Mouse (Mus musculus) limb, embryonic 10.5 days (tissue): ENCODE measurements around the gene Acvr2a. TPM values are rescaled to one million over a fixed set of nuclear protein-coding genes. Genes with fewer than 3 reads are reported as not detected.
"Not testable (repeated sequence)": the region's sequence is repeated elsewhere in the genome, so short reads cannot be mapped to it uniquely, and the experiment has no call there.

Source experiments
- DNase-seq: peaks from one replicate; pipeline ENCODE4 v3.0.0-alpha.2; 2017; ENCODE audit warnings: low spot score
- H3K27ac ChIP-seq: fragments of 300-500 bp; sonication (generic); 2 replicates; pipeline ENCODE4 v1.5.1; 2016; ENCODE audit warnings: mild to moderate bottlenecking
- H3K27me3 ChIP-seq: fragments of 300-500 bp; sonication (generic); 2 replicates; pipeline ENCODE4 v1.6.1; 2016; ENCODE audit warnings: low read depth, mild to moderate bottlenecking; ENCODE audit not compliant: poor library complexity, severe bottlenecking
- H3K36me3 ChIP-seq: fragments of 300-500 bp; sonication (generic); 2 replicates; pipeline ENCODE4 v1.6.1; 2016; ENCODE audit warnings: mild to moderate bottlenecking, moderate library complexity
- H3K4me1 ChIP-seq: fragments of 300-500 bp; sonication (generic); 2 replicates; pipeline ENCODE4 v1.6.1; 2016
- H3K4me3 ChIP-seq: fragments of 300-500 bp; sonication (generic); 2 replicates; pipeline ENCODE4 v1.5.1; 2016; ENCODE audit warnings: mild to moderate bottlenecking, moderate library complexity
- H3K9me3 ChIP-seq: fragments of 300-500 bp; sonication (generic); replicated peaks from 2 replicates; pipeline ENCODE4 v1.6.1; 2016; ENCODE audit warnings: mild to moderate bottlenecking
- WGBS: fragments of 180-500 bp; shearing (Covaris S2); methylation state at CpG from one replicate; pipeline ENCODE4 v1.1.7; 2016; 5-methylcytosine and 5-hydroxymethylcytosine counted together
- polyA plus RNA-seq: library from polyadenylated mRNA; unstranded; fragments of >200 nt; fragmentation: Nextera tagmentation; extraction: Ambion mirVana; gene quantifications from 2 replicates; pipeline ENCODE4 v1.2.1, GENCODE M21; 2016

Gene Acvr2a
- polyA plus RNA-seq, 1 experiment from 2014 or later, result 16.2 TPM

- Histone ChIP-seq H3K27ac (no peak overlapping the region), H3K9me3 (no peaks in the 10 kb centered on the region), H3K36me3 (no peaks in the 10 kb centered on the region), H3K4me3 (no peak overlapping the region), H3K27me3 (no peaks in the 10 kb centered on the region), H3K4me1 (no peaks in the 10 kb centered on the region)
- no peak for DNase-seq
These were observed 12.5 kb downstream of the Acvr2a start for GRCm38 (mm10) chr2:48826380-48826779.

GRCm38 (mm10) chr2:48830492-48830891 is 16.6 kb downstream of the Acvr2a start:
- no peaks in the 10 kb centered on the region for H3K9me3 ChIP-seq
- H3K27me3 ChIP-seq, result no peaks in the 10 kb centered on the region
- no peak overlapping the region for H3K27ac ChIP-seq
- H3K36me3 ChIP-seq, result no peaks in the 10 kb centered on the region
- no peak for DNase-seq
- H3K4me1 ChIP-seq, result no peaks in the 10 kb centered on the region
- 97% methylated on average over 2 of the region's 2 CpGs for WGBS
- H3K4me3 ChIP-seq, result no peak overlapping the region

- no peak overlapping the region for H3K27ac ChIP-seq
- no peak overlapping the region for H3K4me3 ChIP-seq
- H3K36me3 ChIP-seq, result no peaks in the 10 kb centered on the region
- H3K27me3 ChIP-seq, result no peaks in the 10 kb centered on the region
- no peaks in the 10 kb centered on the region for H3K9me3 ChIP-seq
- no peak for DNase-seq
- H3K4me1 ChIP-seq, result no peaks in the 10 kb centered on the region
- 90% methylated on average over 5 of the region's 5 CpGs for WGBS
These were observed 18.4 kb downstream of the Acvr2a start for GRCm38 (mm10) chr2:48832305-48832704.

GRCm38 (mm10) chr2:48833884-48834450 is 20.1 kb downstream of the Acvr2a start:
- Histone ChIP-seq H3K4me3 (no peak overlapping the region), H3K9me3 (no peaks in the 10 kb centered on the region), H3K27ac (no peak overlapping the region), H3K27me3 (no peaks in the 10 kb centered on the region), H3K36me3 (no peaks in the 10 kb centered on the region), H3K4me1 (no peaks in the 10 kb centered on the region)
- WGBS, result 72% methylated on average over 3 of the region's 3 CpGs
- no peak for DNase-seq

- no peaks in the 10 kb centered on the region for H3K27me3 ChIP-seq
- WGBS, result 85% methylated on average over 3 of the region's 3 CpGs
- no peaks in the 10 kb centered on the region for H3K9me3 ChIP-seq
- no peaks in the 10 kb centered on the region for H3K4me1 ChIP-seq
- H3K4me3 ChIP-seq, result no peak overlapping the region
- H3K36me3 ChIP-seq, result no peaks in the 10 kb centered on the region
- no peak for DNase-seq
- H3K27ac ChIP-seq, result no peak overlapping the region
These were observed 27.9 kb downstream of the Acvr2a start for GRCm38 (mm10) chr2:48841611-48842470.

- WGBS, result 71% methylated on average over 2 of the region's 2 CpGs
- DNase-seq, result no peak
- no peaks in the 10 kb centered on the region for H3K27me3 ChIP-seq
These were observed 32.9 kb downstream of the Acvr2a start for GRCm38 (mm10) chr2:48846689-48847398.

GRCm38 (mm10) chr2:48865596-48865995 is 51.7 kb downstream of the Acvr2a start:
- not testable (repeated sequence) for H3K27ac ChIP-seq, H3K4me3 ChIP-seq, H3K9me3 ChIP-seq, H3K36me3 ChIP-seq, H3K27me3 ChIP-seq, H3K4me1 ChIP-seq, DNase-seq
- 95% methylated on average over 6 of the region's 6 CpGs for WGBS

More at GRCm38 (mm10) chr2:48846689-48847398, 32.9 kb downstream of the Acvr2a start:
- Histone ChIP-seq H3K4me1 (no peaks in the 10 kb centered on the region), H3K36me3 (no peaks in the 10 kb centered on the region), H3K9me3 (no peaks in the 10 kb centered on the region), H3K27ac (no peak overlapping the region), H3K4me3 (no peak overlapping the region)

GRCm38 (mm10) chr2:48868199-48868913 is 54.4 kb downstream of the Acvr2a start:
- 89% methylated on average over 5 of the region's 5 CpGs for WGBS
- DNase-seq, result no peak

GRCm38 (mm10) chr2:48885945-48886344 is 72.0 kb downstream of the Acvr2a start:
- Histone ChIP-seq H3K27ac (no peak overlapping the region), H3K36me3 (peaks cover 3% of the 10 kb centered on the region), H3K9me3 (no peaks in the 10 kb centered on the region), H3K4me3 (no peak overlapping the region), H3K4me1 (no peaks in the 10 kb centered on the region; the same call in 1 of the 2 replicates), H3K27me3 (no peaks in the 10 kb centered on the region)
- peak; percentile 32 for DNase-seq

More at GRCm38 (mm10) chr2:48868199-48868913, 54.4 kb downstream of the Acvr2a start:
- H3K9me3 ChIP-seq, result no peaks in the 10 kb centered on the region
- no peaks in the 10 kb centered on the region for H3K27me3 ChIP-seq
- no peaks in the 10 kb centered on the region for H3K4me1 ChIP-seq
- peaks cover 3% of the 10 kb centered on the region; the same call in 1 of the 2 replicates for H3K36me3 ChIP-seq
- H3K27ac ChIP-seq, result no peak overlapping the region
- no peak overlapping the region for H3K4me3 ChIP-seq

- Histone ChIP-seq H3K9me3 (no peaks in the 10 kb centered on the region), H3K4me3 (no peak overlapping the region), H3K36me3 (peaks cover 35% of the 10 kb centered on the region), H3K27ac (no peak overlapping the region), H3K4me1 (no peaks in the 10 kb centered on the region), H3K27me3 (no peaks in the 10 kb centered on the region)
- DNase-seq, result no peak
- WGBS, result 93% methylated on average over 3 of the region's 3 CpGs
These were observed 81.3 kb downstream of the Acvr2a start for GRCm38 (mm10) chr2:48895186-48895585.

GRCm38 (mm10) chr2:48908866-48909265 is 95.0 kb downstream of the Acvr2a start:
- Histone ChIP-seq H3K27me3 (no peaks in the 10 kb centered on the region), H3K27ac (no peak overlapping the region), H3K9me3 (no peaks in the 10 kb centered on the region), H3K4me3 (no peak overlapping the region), H3K4me1 (no peaks in the 10 kb centered on the region), H3K36me3 (peaks cover 59% of the 10 kb centered on the region)
- 71% methylated on average over 2 of the region's 2 CpGs for WGBS
- no peak for DNase-seq

GRCm38 (mm10) chr2:48914185-48914584 is 100.3 kb downstream of the Acvr2a start:
- Histone ChIP-seq H3K4me1 (no peaks in the 10 kb centered on the region), H3K36me3 (peaks cover 71% of the 10 kb centered on the region), H3K4me3 (no peak overlapping the region), H3K9me3 (no peaks in the 10 kb centered on the region), H3K27me3 (no peaks in the 10 kb centered on the region), H3K27ac (no peak overlapping the region)
- WGBS, result 90% methylated on average over 1 of the region's 1 CpGs
- DNase-seq, result no peak
